Comparison of ENCODE assay signal across 11 mouse cellular contexts in the genomic region with DNA sequence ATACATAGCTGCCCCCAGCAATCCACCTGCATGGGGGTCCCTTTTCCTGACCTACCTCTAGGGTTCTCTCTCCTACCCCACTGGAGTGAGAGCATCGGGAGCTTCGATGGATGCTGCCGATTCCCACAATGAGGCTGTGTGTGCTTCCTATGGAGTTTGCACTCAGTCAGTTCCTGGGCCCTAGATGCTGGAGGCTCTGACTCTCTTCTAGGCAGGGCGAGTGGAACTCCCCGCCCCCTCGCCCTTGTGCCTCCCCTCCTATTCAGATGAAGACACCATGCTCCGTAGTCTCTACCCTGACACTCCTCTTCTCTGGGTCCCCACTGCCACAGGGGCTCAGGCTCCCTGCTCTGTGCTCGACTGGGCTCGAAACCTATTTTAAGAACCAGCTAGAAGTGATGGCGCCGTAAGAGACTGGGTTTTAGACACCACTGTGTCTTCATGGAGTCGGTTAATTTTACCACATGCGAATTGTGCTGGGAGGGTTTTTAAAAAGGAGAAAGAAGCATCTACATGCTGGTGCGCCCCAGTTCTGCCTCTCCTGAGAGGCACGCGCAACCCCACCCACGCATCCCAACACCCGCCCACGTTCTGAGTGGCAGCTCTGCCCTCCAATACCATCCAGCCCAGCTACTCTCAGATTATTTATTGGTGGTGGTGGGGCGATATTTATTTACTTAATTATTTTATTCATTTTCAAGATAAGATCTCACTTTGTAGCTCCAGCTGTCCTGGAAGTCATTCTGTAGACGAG. TPM values are rescaled to one million over a fixed set of nuclear protein-coding genes. Genes with fewer than 3 reads are reported as not detected.
DNase-seq lines count a peak whose midpoint lies in the region; ATAC-seq lines count a peak whose summit lies in the region.
"Had no signal": no experiment of that assay in that cellular context is flagged by ENCODE, and none has a peak within 500 bp of the region (broad histone marks: within the 10 kb centered on the region; RNA-seq: fewer than 3 reads in every experiment).

No protein-coding gene starts in this region.

- no peak overlapping the region for H3K4me3 ChIP-seq in liver, embryonic 11.5 days (ENCODE audit: low read depth, low read length)
- H3K4me3 ChIP-seq in stomach, embryonic 14.5 days (ENCODE audit: low read depth, low read length) = no peak overlapping the region
- H3K4me3 ChIP-seq in hindbrain, embryonic 11.5 days (ENCODE audit: low read depth, low read length) = no peak overlapping the region
- H3K4me3 ChIP-seq: embryonic facial prominence, embryonic 10.5 days; myocyte had no signal

- no peaks in the 10 kb centered on the region for H3K27me3 ChIP-seq in liver, embryonic 11.5 days (replicated peaks; ENCODE audit: control insufficient read depth, insufficient read depth, low read length)
- no peaks in the 10 kb centered on the region for H3K27me3 ChIP-seq in stomach, embryonic 14.5 days (ENCODE audit: control insufficient read depth, insufficient read depth, low read length)
- H3K27me3 ChIP-seq in hindbrain, embryonic 11.5 days (ENCODE audit: control insufficient read depth, insufficient read depth, low read length) = no peaks in the 10 kb centered on the region

- 74% methylated on average over 21 of the region's 21 CpGs for WGBS in liver, embryonic 11.5 days
- 69% methylated on average over 21 of the region's 21 CpGs for WGBS in stomach, embryonic 14.5 days
- WGBS in hindbrain, embryonic 11.5 days = 66% methylated on average over 21 of the region's 21 CpGs

- peak overlapping the region; percentile 49 for H3K27ac ChIP-seq in liver, embryonic 11.5 days (ENCODE audit: low read depth, low read length)
- H3K27ac ChIP-seq in stomach, embryonic 14.5 days (ENCODE audit: low read length) = peak overlapping the region; percentile 44; the same call in 1 of the 2 replicates
- H3K27ac ChIP-seq in hindbrain, embryonic 11.5 days (ENCODE audit: low read depth, low read length) = no peak overlapping the region
- H3K27ac ChIP-seq: embryonic facial prominence, embryonic 10.5 days had no signal

- DNase-seq in liver, embryonic 11.5 days (ENCODE audit: low spot score) = no peak
- no peak for DNase-seq in liver
- DNase-seq in frontal cortex, postnatal 36 days (ENCODE audit: low spot score in 2 of 2) = peak; percentile 62 to 78
- peak; percentile 58 to 67 for DNase-seq in layer of hippocampus, postnatal 36 days
- no peak for DNase-seq in hindbrain, embryonic 11.5 days (ENCODE audit: low spot score)
- no peak for DNase-seq in embryo, embryonic 9.5 days (ENCODE audit: extremely low spot score)
- DNase-seq in cerebellum, adult 11-12 months = no peak

- no peaks in the 10 kb centered on the region for H3K9me3 ChIP-seq in liver, embryonic 11.5 days (ENCODE audit: control insufficient read depth, low read length)
- H3K9me3 ChIP-seq in stomach, embryonic 14.5 days (ENCODE audit: control insufficient read depth, low read depth, low read length) = no peaks in the 10 kb centered on the region
- H3K9me3 ChIP-seq in hindbrain, embryonic 11.5 days (ENCODE audit: control insufficient read depth, low read length) = no peaks in the 10 kb centered on the region
- H3K9me3 ChIP-seq: embryonic facial prominence, embryonic 10.5 days had no signal

- H3K4me1 ChIP-seq in liver, embryonic 11.5 days (replicated peaks; ENCODE audit: control insufficient read depth, insufficient read depth, low read length) = peaks cover 3% of the 10 kb centered on the region; the same call in 1 of the 2 replicates
- no peaks in the 10 kb centered on the region for H3K4me1 ChIP-seq in stomach, embryonic 14.5 days (ENCODE audit: control insufficient read depth, insufficient read depth, low read length)
- H3K4me1 ChIP-seq in hindbrain, embryonic 11.5 days (replicated peaks; ENCODE audit: control insufficient read depth, insufficient read depth, low read length) = no peaks in the 10 kb centered on the region

- H3K4me2 ChIP-seq in liver, embryonic 11.5 days = no peak overlapping the region
- H3K4me2 ChIP-seq in stomach, embryonic 14.5 days (replicated peaks; ENCODE audit: low read depth, low read length) = no peak overlapping the region
- no peak overlapping the region for H3K4me2 ChIP-seq in hindbrain, embryonic 11.5 days (replicated peaks; ENCODE audit: low read depth, low read length)

- ATAC-seq in liver, embryonic 11.5 days (replicated peaks; ENCODE audit: low FRiP score) = no peak
- no peak for ATAC-seq in stomach, embryonic 14.5 days (ENCODE audit: insufficient number of reproducible peaks, insufficient read depth, low FRiP score, low read depth)
- no peak for ATAC-seq in hindbrain, embryonic 11.5 days (ENCODE audit: low FRiP score)

- H3K9ac ChIP-seq in liver, embryonic 11.5 days (ENCODE audit: low read depth, low read length) = no peak overlapping the region
- H3K9ac ChIP-seq in stomach, embryonic 14.5 days (replicated peaks; ENCODE audit: low read depth, low read length) = no peak overlapping the region
- no peak overlapping the region for H3K9ac ChIP-seq in hindbrain, embryonic 11.5 days (ENCODE audit: low read depth, low read length)

- no peaks in the 10 kb centered on the region for H3K36me3 ChIP-seq in liver, embryonic 11.5 days (ENCODE audit: control insufficient read depth, insufficient read depth, low read length)
- no peaks in the 10 kb centered on the region for H3K36me3 ChIP-seq in stomach, embryonic 14.5 days (ENCODE audit: control insufficient read depth, insufficient read depth, low read length)
- H3K36me3 ChIP-seq in hindbrain, embryonic 11.5 days (ENCODE audit: control insufficient read depth, insufficient read depth, low read length) = no peaks in the 10 kb centered on the region
- H3K36me3 ChIP-seq: embryonic facial prominence, embryonic 10.5 days had no signal

RNA-seq across cellular contexts. Expression of gene Adap1, which starts 7.5 kb away (rescaled TPM):
- polyA plus RNA-seq in liver, embryonic 11.5 days (2014; fragmentation: Nextera tagmentation; extraction: Ambion mirVana) = 7.2 and 8.1 TPM in 2 replicates
- total RNA-seq in layer of hippocampus, postnatal 36 days (2021) = 100 to 1,000 TPM; 179 to 185 TPM
- 2.2 and 2.3 TPM in 2 replicates for polyA plus RNA-seq in stomach, embryonic 14.5 days (2014; fragmentation: Nextera tagmentation; extraction: Ambion mirVana)
- polyA plus RNA-seq in hindbrain, embryonic 11.5 days (2014; fragmentation: Nextera tagmentation; extraction: Ambion mirVana) = 2.1 and 4.0 TPM in 2 replicates

RNA-seq across cellular contexts. Expression of gene Cox19, which starts 33.3 kb away (rescaled TPM):
- polyA plus RNA-seq in liver, embryonic 11.5 days (2014; fragmentation: Nextera tagmentation; extraction: Ambion mirVana) = 98.1 and 103 TPM in 2 replicates
- 10 to 100 TPM; 68.6 to 76.3 TPM for total RNA-seq in layer of hippocampus, postnatal 36 days (2021)
- polyA plus RNA-seq in stomach, embryonic 14.5 days (2014; fragmentation: Nextera tagmentation; extraction: Ambion mirVana) = 105 and 120 TPM in 2 replicates
- 127 and 129 TPM in 2 replicates for polyA plus RNA-seq in hindbrain, embryonic 11.5 days (2014; fragmentation: Nextera tagmentation; extraction: Ambion mirVana)

RNA-seq across cellular contexts. Expression of gene Cyp2w1, which starts 34.5 kb away (rescaled TPM):
- polyA plus RNA-seq in liver, embryonic 11.5 days (2014; fragmentation: Nextera tagmentation; extraction: Ambion mirVana) = not detected in 2 replicates
- total RNA-seq in layer of hippocampus, postnatal 36 days (2021) = not detected
- polyA plus RNA-seq in stomach, embryonic 14.5 days (2014; fragmentation: Nextera tagmentation; extraction: Ambion mirVana) = 6.3 and 6.8 TPM in 2 replicates
- not detected in 2 replicates for polyA plus RNA-seq in hindbrain, embryonic 11.5 days (2014; fragmentation: Nextera tagmentation; extraction: Ambion mirVana)
- polyA plus RNA-seq: embryonic facial prominence, embryonic 10.5 days; heart, postnatal 0 days; myocyte had no signal

RNA-seq across cellular contexts. Expression of gene Gpr146, which starts 59.6 kb away (rescaled TPM):
- polyA plus RNA-seq in liver, embryonic 11.5 days (2014; fragmentation: Nextera tagmentation; extraction: Ambion mirVana) = 13.4 and 15.1 TPM in 2 replicates
- 10 to 100 TPM; 11.0 to 13.1 TPM for total RNA-seq in layer of hippocampus, postnatal 36 days (2021)
- polyA plus RNA-seq in stomach, embryonic 14.5 days (2014; fragmentation: Nextera tagmentation; extraction: Ambion mirVana) = 1.3 and 1.5 TPM in 2 replicates
- polyA plus RNA-seq in hindbrain, embryonic 11.5 days (2014; fragmentation: Nextera tagmentation; extraction: Ambion mirVana) = 1.8 TPM in 2 replicates

Comparison
In these comparisons a context has a peak if more than half of its experiments do, and no peak if none do; other contexts are left out.
1. DNase-seq: peak in frontal cortex, postnatal 36 days (2 of 2) and layer of hippocampus, postnatal 36 days (2 of 2); none in liver, embryonic 11.5 days (single experiment), liver (single experiment), hindbrain, embryonic 11.5 days (single experiment), embryo, embryonic 9.5 days (single experiment) and cerebellum, adult 11-12 months (single experiment).